Mouse (Mus musculus) stomach, postnatal 0 days (tissue): ENCODE measurements around the gene Cd2.

ENCODE experiments used
- CTCF ChIP-seq: IDR thresholded peaks from 2 replicates; pipeline ENCODE4 v1.5.1; 2016; ENCODE audit warnings: antibody characterized with exemption, low read depth, mild to moderate bottlenecking, moderate library complexity
- EP300 ChIP-seq: optimal IDR thresholded peaks from 2 replicates; pipeline ENCODE3; 2016; ENCODE audit warnings: antibody characterized with exemption

- TF ChIP-seq CTCF (no peak), EP300 (no peak)
Observed at GRCm38 (mm10) chr3:101327248-101327647, 39.5 kb upstream of the Cd2 start.
